Mouse (Mus musculus) midbrain, embryonic 14.5 days (tissue): ENCODE measurements around the gene Cblc. TPM values are rescaled to one million over a fixed set of nuclear protein-coding genes. Genes with fewer than 3 reads are reported as not detected.
A peak's percentile ranks its signal among the peaks of the same experiment; 100 is the strongest.

Experiments used
- ATAC-seq: fragments of 200-750 bp; cut with Nextera tagmentation; 2 replicates; pipeline ENCODE4 v1.8.0; 2017; ENCODE audit warnings: moderate number of reproducible peaks, moderate library complexity; ENCODE audit not compliant: low FRiP score, low TSS enrichment
- DNase-seq: peaks from one replicate; pipeline ENCODE4 v3.0.0-alpha.2; 2015
- H3K27ac ChIP-seq: fragments of 300-500 bp; sonication (generic); replicated peaks from 2 replicates; pipeline ENCODE4 v1.5.1; 2014; ENCODE audit warnings: mild to moderate bottlenecking, low read depth, low read length, moderate library complexity
- H3K27me3 ChIP-seq: fragments of 300-500 bp; sonication (generic); 2 replicates; pipeline ENCODE4 v1.6.1; 2014; ENCODE audit warnings: low read length, control low read depth, mixed read lengths; ENCODE audit not compliant: control insufficient read depth, insufficient read depth
- H3K36me3 ChIP-seq: fragments of 300-500 bp; sonication (generic); 2 replicates; pipeline ENCODE4 v1.6.1; 2014; ENCODE audit warnings: low read length, control low read depth; ENCODE audit not compliant: control insufficient read depth, insufficient read depth
- H3K4me1 ChIP-seq: fragments of 300-500 bp; sonication (generic); 2 replicates; pipeline ENCODE4 v1.6.1; 2014; ENCODE audit warnings: mild to moderate bottlenecking, antibody characterized with exemption, low read length, control low read depth; ENCODE audit not compliant: control insufficient read depth, insufficient read depth
- H3K4me2 ChIP-seq: fragments of 300-500 bp; sonication (generic); 2 replicates; pipeline ENCODE4 v1.6.1; 2014; ENCODE audit warnings: mild to moderate bottlenecking, low read length, moderate library complexity
- H3K4me3 ChIP-seq: fragments of 300-500 bp; sonication (generic); replicated peaks from 2 replicates; pipeline ENCODE4 v1.5.1; 2014; ENCODE audit warnings: low read depth, low read length
- H3K9ac ChIP-seq: fragments of 300-500 bp; sonication (generic); replicated peaks from 2 replicates; pipeline ENCODE4 v1.6.1; 2014; ENCODE audit warnings: mild to moderate bottlenecking, low read length, moderate library complexity
- H3K9me3 ChIP-seq: fragments of 300-500 bp; sonication (generic); 2 replicates; pipeline ENCODE4 v1.6.1; 2016; ENCODE audit warnings: low read length, control low read depth, mixed read lengths; ENCODE audit not compliant: control insufficient read depth
- WGBS: fragments of 180-500 bp; shearing (Covaris S2); extraction: QIAGEN DNeasy Blood & Tissue Kit; methylation state at CpG from one replicate; pipeline ENCODE4 v1.1.7; 2014; 5-methylcytosine and 5-hydroxymethylcytosine counted together
- polyA plus RNA-seq: library from polyadenylated mRNA; unstranded; fragments of >200 nt; fragmentation: Nextera tagmentation; extraction: Ambion mirVana; gene quantifications from 2 replicates; pipeline ENCODE4 v1.2.1, GENCODE M21; 2014

Gene Cblc
- polyA plus RNA-seq, 1 experiment from 2014 or later: not detected

DNA sequence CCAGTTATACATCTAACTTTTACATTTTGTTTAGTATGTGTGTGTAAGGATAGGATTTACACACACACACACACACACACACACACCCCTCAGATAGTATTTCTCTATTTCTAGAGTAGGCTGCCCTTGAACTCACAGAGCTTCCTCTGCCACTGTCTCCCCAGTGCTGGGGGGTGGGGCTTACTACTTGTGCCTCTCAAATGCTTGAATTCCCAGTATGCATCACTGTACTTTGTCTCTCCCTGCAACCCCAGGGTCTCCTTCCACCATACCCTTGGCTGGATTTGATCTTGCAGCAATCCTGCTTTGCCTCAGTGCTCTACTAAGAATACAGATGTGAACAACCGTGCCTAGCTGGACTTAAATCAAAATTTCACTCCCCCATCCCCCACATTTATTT is 42.5 kb downstream of the Cblc start:
- no peak overlapping the region for H3K9ac ChIP-seq
- ATAC-seq (no peak), DNase-seq (no peak)
- H3K4me3 ChIP-seq: no peak overlapping the region
- peaks cover 3% of the 10 kb centered on the region; the same call in 1 of the 2 replicates for H3K4me1 ChIP-seq
- H3K27ac ChIP-seq: no peak overlapping the region
- no peak overlapping the region for H3K4me2 ChIP-seq
- no peaks in the 10 kb centered on the region for H3K9me3 ChIP-seq
- 84% methylated on average over 1 of the region's 1 CpGs for WGBS
- H3K27me3 ChIP-seq: no peaks in the 10 kb centered on the region
- H3K36me3 ChIP-seq: no peaks in the 10 kb centered on the region

DNA sequence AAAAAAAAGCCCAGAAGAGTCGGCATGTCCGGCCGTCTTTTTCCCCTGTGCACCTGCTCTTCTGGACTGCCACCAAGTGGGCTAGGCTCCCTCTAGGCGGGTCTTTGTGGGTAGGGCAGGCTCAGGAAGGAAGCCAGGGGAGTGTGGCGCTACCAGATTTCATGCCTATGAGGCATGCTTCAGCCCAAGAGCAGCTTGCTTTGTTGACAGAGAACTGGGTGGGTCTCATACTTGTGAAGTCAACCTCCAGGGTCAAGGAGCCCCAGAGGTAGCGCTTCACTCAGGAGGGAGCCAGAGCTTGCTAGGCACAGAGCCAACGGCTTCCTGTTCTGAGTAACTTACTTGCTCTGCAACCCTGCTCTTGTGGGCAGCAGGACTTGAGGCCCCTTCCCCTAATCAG is 43.0 kb downstream of the Cblc start:
- no peak overlapping the region for H3K4me3 ChIP-seq
- no peaks in the 10 kb centered on the region for H3K9me3 ChIP-seq
- H3K4me1 ChIP-seq: peaks cover 4% of the 10 kb centered on the region; the same call in 1 of the 2 replicates
- H3K4me2 ChIP-seq: no peak overlapping the region
- H3K9ac ChIP-seq: no peak overlapping the region
- no peak for ATAC-seq
- no peak overlapping the region for H3K27ac ChIP-seq
- WGBS: 85% methylated on average over 7 of the region's 7 CpGs
- no peaks in the 10 kb centered on the region for H3K27me3 ChIP-seq
- no peak for DNase-seq
- no peaks in the 10 kb centered on the region for H3K36me3 ChIP-seq

DNA sequence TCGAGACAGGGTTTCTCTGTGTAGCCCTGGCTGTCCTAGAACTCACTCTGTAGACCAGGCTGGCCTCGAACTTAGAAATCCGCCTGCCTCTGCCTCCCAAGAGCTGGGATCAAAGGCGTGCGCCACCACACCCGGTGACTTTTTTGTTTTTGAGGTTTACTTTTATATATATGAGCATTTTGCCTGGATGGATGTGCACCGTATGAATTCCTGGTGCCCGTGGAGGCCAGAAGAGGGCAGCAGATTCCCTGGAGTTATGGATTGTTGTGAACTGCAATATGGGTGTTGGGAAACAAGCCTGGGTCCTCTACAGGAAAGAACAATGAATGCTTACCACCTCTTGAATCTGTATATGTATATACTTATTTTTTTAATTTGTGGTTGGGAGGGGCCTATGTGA is 44.0 kb downstream of the Cblc start:
- Histone ChIP-seq H3K9ac (no peak overlapping the region), H3K9me3 (no peaks in the 10 kb centered on the region), H3K27me3 (no peaks in the 10 kb centered on the region), H3K4me2 (no peak overlapping the region), H3K36me3 (no peaks in the 10 kb centered on the region), H3K4me3 (no peak overlapping the region), H3K27ac (no peak overlapping the region), H3K4me1 (peaks cover 14% of the 10 kb centered on the region)
- DNase-seq (no peak), ATAC-seq (no peak)
- 78% methylated on average over 8 of the region's 8 CpGs for WGBS

DNA sequence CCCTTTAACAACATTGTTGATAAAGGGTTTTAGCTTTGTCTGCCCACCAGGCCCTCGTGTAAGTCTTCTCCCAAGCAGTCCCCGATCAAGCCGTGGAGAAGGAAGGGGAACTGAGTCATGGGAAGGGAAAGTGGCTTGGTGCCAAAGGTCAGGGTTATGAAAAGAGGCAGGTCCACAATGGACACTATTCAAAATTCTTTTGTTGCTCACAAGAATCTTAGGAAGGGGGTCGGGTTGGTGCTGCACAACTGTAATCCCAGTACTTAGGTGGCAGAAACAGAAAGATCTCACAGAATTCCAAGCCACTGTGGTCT is 45.6 kb downstream of the Cblc start:
- no peak overlapping the region for H3K4me3 ChIP-seq
- H3K4me2 ChIP-seq: no peak overlapping the region; the same call in 1 of the 2 replicates
- H3K4me1 ChIP-seq: peaks cover 27% of the 10 kb centered on the region
- H3K9me3 ChIP-seq: no peaks in the 10 kb centered on the region
- DNase-seq (no peak), ATAC-seq (no peak)
- H3K36me3 ChIP-seq: no peaks in the 10 kb centered on the region
- no peaks in the 10 kb centered on the region for H3K27me3 ChIP-seq
- WGBS: 55% methylated on average over 4 of the region's 4 CpGs
- no peak overlapping the region for H3K9ac ChIP-seq
- H3K27ac ChIP-seq: no peak overlapping the region

DNA sequence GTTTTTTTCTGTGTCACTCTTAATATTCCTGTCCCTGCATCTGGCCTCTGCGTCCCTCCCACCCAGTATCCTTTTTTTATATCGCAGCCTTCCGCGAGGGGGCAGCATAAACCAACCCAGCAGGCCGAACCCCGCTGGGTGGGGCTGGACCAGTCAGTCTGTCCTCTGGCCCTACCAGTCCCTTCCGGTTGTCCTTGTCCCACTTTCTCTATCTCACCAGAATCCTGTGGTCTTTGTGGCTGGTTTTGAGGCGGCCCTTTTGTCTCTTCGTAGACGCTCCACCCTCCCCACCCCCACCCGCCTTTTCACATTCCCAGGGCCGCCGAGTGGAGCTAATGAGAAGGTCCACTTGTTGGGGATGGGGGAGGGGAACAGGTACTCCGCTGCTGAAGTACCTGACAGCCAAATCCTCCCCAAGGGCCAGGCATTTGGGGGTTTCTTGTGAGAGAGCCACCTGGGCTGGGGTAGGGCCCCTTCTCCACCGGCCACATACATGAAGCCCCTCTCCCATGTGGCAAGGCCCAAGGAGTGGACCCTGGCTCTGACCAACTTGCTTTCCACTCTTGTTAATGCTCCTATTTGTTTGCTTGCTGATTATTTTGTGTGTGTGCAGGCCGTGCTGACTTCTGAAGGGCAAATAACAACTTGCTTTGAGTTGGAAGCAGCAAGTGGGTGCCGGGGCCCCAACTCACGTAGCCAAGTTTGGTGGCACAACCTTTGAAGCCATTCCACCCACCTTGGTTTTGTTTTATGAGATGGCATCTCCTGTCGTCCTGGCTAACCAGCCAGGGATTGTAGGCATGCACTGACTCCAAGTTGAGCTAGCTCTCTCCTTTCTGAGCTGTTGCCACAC is 46.2 kb downstream of the Cblc start, which contains the start of gene Nectin2:
TSS of gene Nectin2 (minus strand) at position 267 of the 853 bp plus-strand sequence.
- peak within 1 kb of the TSS; percentile 66 for H3K4me3 ChIP-seq
- WGBS: 17% methylated on average over 19 of the region's 19 CpGs
- H3K36me3 ChIP-seq: no peaks in the 10 kb centered on the region
- H3K4me1 ChIP-seq: peaks cover 27% of the 10 kb centered on the region
- DNase-seq (peak; percentile 90), ATAC-seq (peak; percentile 59)
- peak within 1 kb of the TSS; percentile 76 for H3K9ac ChIP-seq
- H3K9me3 ChIP-seq: no peaks in the 10 kb centered on the region
- no peaks in the 10 kb centered on the region for H3K27me3 ChIP-seq
- H3K27ac ChIP-seq: peak within 1 kb of the TSS; percentile 80
- H3K4me2 ChIP-seq: peak within 1 kb of the TSS; percentile 87

DNA sequence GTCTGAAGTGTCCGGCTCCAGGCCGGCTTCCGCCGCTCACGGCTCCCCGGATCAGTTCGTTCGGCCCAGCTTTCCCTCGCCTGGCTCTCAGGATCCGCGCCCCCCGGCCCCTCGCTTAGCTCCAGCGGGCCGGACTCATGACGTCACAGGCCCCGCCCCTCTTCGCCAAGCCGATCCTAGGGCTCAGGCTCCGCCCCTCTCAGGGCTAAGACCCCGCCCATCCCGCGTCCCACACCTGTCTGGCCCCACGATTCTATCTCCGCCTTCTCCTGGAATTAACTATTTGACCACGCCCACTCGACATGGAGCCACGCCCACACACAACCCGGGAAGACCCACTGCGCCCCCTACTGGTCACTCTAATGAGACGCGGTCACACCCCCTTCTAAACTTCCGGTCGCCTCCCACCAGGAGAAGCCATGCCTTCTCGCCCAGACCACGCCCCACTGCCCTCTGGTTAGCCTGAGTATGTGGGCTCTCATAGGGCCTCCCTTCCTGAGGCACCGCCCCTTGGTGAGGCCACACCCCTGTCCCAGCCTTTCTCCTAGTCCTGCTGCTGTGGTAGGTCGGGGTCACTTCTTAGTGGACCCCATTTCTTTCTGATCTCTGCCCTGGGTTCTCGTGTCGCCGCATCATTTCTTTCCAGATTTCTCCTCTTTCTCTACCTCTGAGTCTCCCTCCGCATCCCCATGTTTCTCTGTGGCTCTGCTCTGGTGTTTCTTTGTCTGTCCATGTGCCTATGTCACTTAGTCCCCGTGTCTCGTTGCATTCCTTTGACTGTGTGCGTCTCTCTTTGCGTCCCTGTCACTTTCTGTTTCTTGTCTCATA is 47.0 kb downstream of the Cblc start:
- Histone ChIP-seq H3K27me3 (no peaks in the 10 kb centered on the region), H3K4me3 (peak overlapping the region; percentile 66), H3K9ac (peak overlapping the region; percentile 76), H3K36me3 (0 out of 2 replicates have a peak, but pooled peaks cover under 1% of the 10 kb centered on the region), H3K9me3 (no peaks in the 10 kb centered on the region), H3K4me2 (peak overlapping the region; percentile 87), H3K4me1 (peaks cover 27% of the 10 kb centered on the region), H3K27ac (peak overlapping the region; percentile 80)
- under 1% methylated on average over 44 of the region's 46 CpGs for WGBS
- DNase-seq: peak; percentile 98
- ATAC-seq: peak; percentile 93

DNA sequence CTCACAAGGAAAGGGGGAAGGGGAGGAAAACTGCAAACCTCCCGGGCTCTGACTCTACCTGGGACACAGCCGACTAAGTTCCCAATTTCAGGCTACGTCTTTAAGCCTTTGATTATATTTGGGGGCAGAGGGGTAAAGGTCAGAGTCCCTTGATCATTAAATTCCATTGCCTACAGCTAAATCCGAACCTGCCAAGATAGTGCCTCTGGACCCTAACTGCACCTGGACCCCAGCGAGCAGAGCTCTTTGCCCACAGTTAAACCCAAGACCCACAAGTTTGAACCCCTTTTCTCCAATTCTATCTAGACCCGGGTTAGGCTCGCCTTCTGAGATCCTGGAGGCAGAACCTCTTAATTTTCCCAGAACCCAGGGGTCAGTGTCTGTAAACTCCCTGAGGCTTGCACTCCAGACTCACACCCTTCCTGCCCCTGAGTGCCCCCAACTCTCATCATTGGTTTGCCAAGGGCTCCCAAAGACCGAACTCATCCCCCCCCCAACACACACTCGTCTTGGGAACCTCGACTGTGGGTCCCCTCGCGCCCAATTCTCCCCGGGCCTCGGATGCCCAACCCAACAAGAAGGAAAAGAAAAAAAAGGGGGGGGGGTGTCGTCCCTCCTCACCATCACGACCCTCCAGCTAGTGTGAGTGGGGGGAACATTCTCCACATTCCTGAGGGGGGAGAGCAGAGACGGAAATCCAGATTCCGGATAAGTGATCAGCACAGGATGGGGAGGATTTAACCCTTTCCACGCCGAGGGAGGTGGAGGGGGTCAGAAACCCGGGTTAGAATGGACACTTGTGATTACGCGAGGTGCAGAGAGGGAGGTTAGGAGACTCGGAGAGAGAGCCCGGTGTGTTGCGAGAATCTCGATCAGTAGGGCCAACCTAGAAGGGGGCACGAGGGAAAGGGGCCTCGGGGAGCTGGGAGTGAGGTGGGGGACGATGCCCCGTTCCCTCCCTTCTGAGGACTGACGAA is 48.1 kb downstream of the Cblc start:
- peak overlapping the region; percentile 80 for H3K27ac ChIP-seq
- peak overlapping the region; percentile 76 for H3K9ac ChIP-seq
- no peaks in the 10 kb centered on the region for H3K27me3 ChIP-seq
- H3K36me3 ChIP-seq: peaks cover 8% of the 10 kb centered on the region; the same call in 1 of the 2 replicates
- WGBS: under 1% methylated on average over 32 of the region's 32 CpGs
- H3K4me2 ChIP-seq: peak overlapping the region; percentile 87
- peak overlapping the region; percentile 66 for H3K4me3 ChIP-seq
- peak; percentile 15 for ATAC-seq
- H3K4me1 ChIP-seq: peaks cover 27% of the 10 kb centered on the region
- DNase-seq: peak; percentile 65
- H3K9me3 ChIP-seq: no peaks in the 10 kb centered on the region
